Mouse (Mus musculus): ENCODE measurements around the gene Kansl1.

DNA sequence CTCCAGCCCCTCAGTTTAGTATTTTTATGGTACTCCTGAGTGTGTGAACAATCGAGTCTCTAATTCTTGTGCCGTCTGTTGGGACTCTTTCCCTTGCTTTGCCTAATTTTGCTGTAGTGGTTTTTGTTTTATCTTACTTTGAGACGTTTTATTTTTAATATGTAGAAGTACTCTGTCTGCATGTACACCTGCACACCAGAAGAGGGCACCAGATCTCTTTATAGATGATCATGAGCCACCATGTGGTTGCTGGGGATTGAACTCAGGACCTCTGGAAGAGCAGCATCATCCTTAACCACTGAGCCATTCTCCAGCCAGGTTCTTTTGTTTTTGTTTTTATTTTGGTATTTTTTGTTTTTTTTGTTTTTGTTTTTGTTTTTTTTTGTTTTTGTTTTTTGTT is 19.6 kb upstream of the Kansl1 start:
- TF ChIP-seq CTCF (IDR thresholded peaks at IDR 0.05; ENCODE audit: low read depth) = no peak
- no peak for TF ChIP-seq EP300 (optimal IDR thresholded peaks at IDR 0.05)
